Mouse (Mus musculus) kidney, adult 2 months (tissue): ENCODE results near the gene Ntn5.

Experiments used
- CTCF ChIP-seq: fragments of 200-500 bp; conservative IDR thresholded peaks from 2 replicates; pipeline ENCODE4 v1.5.1; 2011; ENCODE audit warnings: low read depth, mild to moderate bottlenecking, control low read depth, low read length, moderate library complexity, mixed read lengths; ENCODE audit not compliant: insufficient read depth, insufficient read length
- POLR2A ChIP-seq: fragments of 200-500 bp; IDR thresholded peaks from one replicate; pipeline ENCODE4 v1.6.1; 2011; ENCODE audit warnings: low read depth, low read length, control low read depth

DNA sequence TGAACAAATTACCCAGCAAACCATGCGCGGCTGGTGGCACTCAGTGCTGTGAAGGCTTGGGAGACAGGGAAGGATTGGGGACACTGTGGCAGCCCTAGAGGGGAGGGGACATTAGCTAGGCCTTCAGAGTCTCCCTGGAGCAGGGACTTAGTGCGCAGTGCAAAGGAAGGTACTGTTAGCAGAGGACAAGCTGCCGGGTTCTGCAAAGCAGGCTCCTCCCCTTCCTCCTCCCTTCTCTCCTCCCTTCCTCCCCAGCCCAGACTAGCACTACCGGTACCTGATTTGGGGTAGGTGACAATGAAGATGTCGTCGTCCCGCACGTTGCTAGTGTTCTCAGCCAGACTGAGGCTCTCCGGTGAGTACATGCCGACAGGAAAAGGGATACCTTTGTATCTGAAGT is 58.0 kb downstream of the Ntn5 start:
- no peak for TF ChIP-seq CTCF
- no peak for TF ChIP-seq POLR2A
